In the genomic region with DNA sequence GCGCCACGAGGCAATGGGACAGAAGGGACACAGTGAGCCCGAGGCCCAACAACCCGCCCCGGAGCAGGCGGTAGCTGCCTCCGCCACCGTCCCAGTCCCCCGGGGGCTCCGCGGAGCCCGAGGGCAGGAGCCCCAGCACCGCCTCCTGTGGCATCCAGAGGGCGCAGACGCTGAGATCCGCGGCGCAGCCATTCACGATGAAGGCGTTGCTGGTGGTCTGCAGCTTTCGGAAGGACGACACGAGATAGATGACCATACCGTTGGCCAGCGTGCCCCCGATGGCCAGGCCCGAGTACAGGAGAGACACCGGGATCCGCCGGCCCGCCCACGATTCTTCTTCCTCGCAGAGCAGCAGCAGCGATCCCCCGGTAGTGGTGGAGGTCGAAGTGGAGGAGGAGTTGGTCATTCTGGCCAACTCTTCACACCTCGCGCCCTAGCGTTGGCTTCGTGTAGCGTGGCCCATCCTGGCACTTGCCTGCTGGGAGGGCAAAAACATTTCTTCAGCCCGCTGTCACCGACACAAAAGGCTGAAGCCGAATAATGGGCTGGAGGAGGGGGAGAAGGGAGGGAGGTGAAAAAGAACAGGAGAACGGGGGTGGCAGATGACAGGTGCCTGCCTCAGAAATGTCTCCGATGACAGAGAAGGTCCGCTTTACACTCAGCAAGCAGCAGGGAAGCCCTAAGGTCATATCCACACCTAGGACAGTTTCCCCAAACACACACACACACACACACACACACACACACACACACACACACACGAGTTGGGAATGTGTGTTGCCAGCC, we compare ENCODE assay signal across 8 mouse cellular contexts. TPM values are rescaled to one million over a fixed set of nuclear protein-coding genes. Genes with fewer than 3 reads are reported as not detected.
DNase-seq lines count a peak whose midpoint lies in the region; ATAC-seq and TF ChIP-seq lines count a peak whose summit lies in the region.

No protein-coding gene starts in this region.

- peaks cover 32% of the 10 kb centered on the region for H3K27me3 ChIP-seq in intestine, postnatal 0 days (replicated peaks; ENCODE audit: control insufficient read depth, insufficient read depth, low read length)
- H3K27me3 ChIP-seq in lung, embryonic 15.5 days = peaks cover 66% of the 10 kb centered on the region

- 0 out of 2 replicates have a peak overlapping the region, but pooled peaks have one; percentile 17 for H3K9ac ChIP-seq in intestine, postnatal 0 days (ENCODE audit: low read depth, low read length)
- H3K9ac ChIP-seq in lung, embryonic 15.5 days = peak overlapping the region; percentile 25

- peak overlapping the region; percentile 50 for H3K4me3 ChIP-seq in brown adipose tissue, adult 24 weeks (ENCODE audit: insufficient read depth, low read depth, low read length)
- H3K4me3 ChIP-seq in intestine, postnatal 0 days (ENCODE audit: low read depth, low read length) = peak overlapping the region; percentile 49
- H3K4me3 ChIP-seq in lung, embryonic 15.5 days = peak overlapping the region; percentile 50

- H3K4me2 ChIP-seq in intestine, postnatal 0 days (replicated peaks; ENCODE audit: low read depth) = peak overlapping the region; percentile 86
- peak overlapping the region; percentile 98 for H3K4me2 ChIP-seq in lung, embryonic 15.5 days

- H3K4me1 ChIP-seq in brown adipose tissue, adult 24 weeks (ENCODE audit: control insufficient read depth, insufficient read depth, insufficient read length, low read length) = no peaks in the 10 kb centered on the region; the same call in 1 of the 2 replicates
- no peaks in the 10 kb centered on the region for H3K4me1 ChIP-seq in intestine, postnatal 0 days (replicated peaks; ENCODE audit: control insufficient read depth, insufficient read depth, low read length)
- H3K4me1 ChIP-seq in lung, embryonic 15.5 days = peaks cover 24% of the 10 kb centered on the region

- H3K27ac ChIP-seq in brown adipose tissue, adult 24 weeks (replicated peaks; ENCODE audit: low read depth, low read length) = no peak overlapping the region
- no peak overlapping the region for H3K27ac ChIP-seq in intestine, postnatal 0 days (ENCODE audit: low read depth, low read length)
- 0 out of 2 replicates have a peak overlapping the region, but pooled peaks have one; percentile 24 for H3K27ac ChIP-seq in lung, embryonic 15.5 days

- WGBS in intestine, postnatal 0 days = 1% methylated on average over 48 of the region's 48 CpGs
- under 1% methylated on average over 48 of the region's 48 CpGs for WGBS in lung, embryonic 15.5 days

- peak; percentile 42 for TF ChIP-seq CTCF in intestine, postnatal 0 days (IDR thresholded peaks at IDR 0.05; ENCODE audit: low read depth)

- H3K36me3 ChIP-seq in intestine, postnatal 0 days (ENCODE audit: control insufficient read depth, insufficient read depth) = no peaks in the 10 kb centered on the region
- no peaks in the 10 kb centered on the region for H3K36me3 ChIP-seq in lung, embryonic 15.5 days

- peak; percentile 5 to 10 for DNase-seq in layer of hippocampus, postnatal 14 days (ENCODE audit: low spot score in 2 of 2)
- DNase-seq in layer of hippocampus, postnatal 36 days = no peak
- DNase-seq in gastrocnemius, postnatal 10 days = peak; percentile 27
- DNase-seq in ovary, postnatal 14 days (ENCODE audit: low spot score) = peak; percentile 19
- no peak for DNase-seq in spleen, adult 18-20 months

- no peaks in the 10 kb centered on the region for H3K9me3 ChIP-seq in intestine, postnatal 0 days (ENCODE audit: control insufficient read depth)
- no peaks in the 10 kb centered on the region for H3K9me3 ChIP-seq in lung, embryonic 15.5 days

- ATAC-seq in intestine, postnatal 0 days = peak; percentile 13; the same call in 1 of the 2 replicates
- peak; percentile 58 for ATAC-seq in lung, embryonic 15.5 days (ENCODE audit: borderline replicate concordance, extremely low read depth, low FRiP score, low TSS enrichment)

RNA-seq across cellular contexts. Expression of a gene that starts 0.9 kb away (rescaled TPM):
- total RNA-seq in layer of hippocampus, postnatal 14 days (2021) = 1 to 10 TPM; 3.6 to 4.2 TPM
- total RNA-seq in layer of hippocampus, postnatal 36 days (2021) = 1 to 10 TPM; 1.9 to 3.4 TPM
- 0.33 TPM in 1 of 2 replicates, not detected in the other for polyA plus RNA-seq in brown adipose tissue, adult 24 weeks (2012; ENCODE audit: insufficient read depth, insufficient read length, missing spikeins)
- under 1 TPM; 0.09 to 0.12 TPM for total RNA-seq in gastrocnemius, postnatal 10 days (2021)
- polyA plus RNA-seq in intestine, postnatal 0 days (2015; fragmentation: Nextera tagmentation; extraction: Ambion mirVana) = 0.48 and 1.0 TPM in 2 replicates
- polyA plus RNA-seq in lung, embryonic 15.5 days (2015; fragmentation: Nextera tagmentation; extraction: Ambion mirVana) = 1.3 and 1.4 TPM in 2 replicates

Comparison
In these comparisons a context has a peak if more than half of its experiments do, and no peak if none do; other contexts are left out.
1. DNase-seq: peak in layer of hippocampus, postnatal 14 days (2 of 2), gastrocnemius, postnatal 10 days (single experiment) and ovary, postnatal 14 days (single experiment); none in layer of hippocampus, postnatal 36 days (0 of 2) and spleen, adult 18-20 months (0 of 2).
2. Peak in every context shown above with its lines, with median percentiles within 50 percentile points of each other: H3K4me3 ChIP-seq.